Mouse (Mus musculus) left cerebral cortex, postnatal 36 days (tissue): ENCODE data around the gene Iba57. TPM values are rescaled to one million over a fixed set of nuclear protein-coding genes. Genes with fewer than 3 reads are reported as not detected.
"Not testable (repeated sequence)": the region's sequence is repeated elsewhere in the genome, so short reads cannot be mapped to it uniquely, and the experiment has no call there.

Source experiments
- DNase-seq, 2 experiments: peaks; one replicate each; pipeline ENCODE4 v3.0.0; 2021 to 2022; ENCODE audit warnings: low spot score in 2 of 2, mixed read lengths in 1 of 2
- intact Hi-C: fragments of 180-260 bp; cut with DNase I; formaldehyde crosslinking; loops from one replicate; pipeline ENCODE4 v1.15.1; 2025
- total RNA-seq, 2 experiments: library from RNA; stranded (reverse); gene quantifications; 2 replicates each; pipeline ENCODE4 v1.2.3; 2021

The Iba57 gene
- total RNA-seq: 1 to 10 TPM; 6.8 to 7.8 TPM

DNA sequence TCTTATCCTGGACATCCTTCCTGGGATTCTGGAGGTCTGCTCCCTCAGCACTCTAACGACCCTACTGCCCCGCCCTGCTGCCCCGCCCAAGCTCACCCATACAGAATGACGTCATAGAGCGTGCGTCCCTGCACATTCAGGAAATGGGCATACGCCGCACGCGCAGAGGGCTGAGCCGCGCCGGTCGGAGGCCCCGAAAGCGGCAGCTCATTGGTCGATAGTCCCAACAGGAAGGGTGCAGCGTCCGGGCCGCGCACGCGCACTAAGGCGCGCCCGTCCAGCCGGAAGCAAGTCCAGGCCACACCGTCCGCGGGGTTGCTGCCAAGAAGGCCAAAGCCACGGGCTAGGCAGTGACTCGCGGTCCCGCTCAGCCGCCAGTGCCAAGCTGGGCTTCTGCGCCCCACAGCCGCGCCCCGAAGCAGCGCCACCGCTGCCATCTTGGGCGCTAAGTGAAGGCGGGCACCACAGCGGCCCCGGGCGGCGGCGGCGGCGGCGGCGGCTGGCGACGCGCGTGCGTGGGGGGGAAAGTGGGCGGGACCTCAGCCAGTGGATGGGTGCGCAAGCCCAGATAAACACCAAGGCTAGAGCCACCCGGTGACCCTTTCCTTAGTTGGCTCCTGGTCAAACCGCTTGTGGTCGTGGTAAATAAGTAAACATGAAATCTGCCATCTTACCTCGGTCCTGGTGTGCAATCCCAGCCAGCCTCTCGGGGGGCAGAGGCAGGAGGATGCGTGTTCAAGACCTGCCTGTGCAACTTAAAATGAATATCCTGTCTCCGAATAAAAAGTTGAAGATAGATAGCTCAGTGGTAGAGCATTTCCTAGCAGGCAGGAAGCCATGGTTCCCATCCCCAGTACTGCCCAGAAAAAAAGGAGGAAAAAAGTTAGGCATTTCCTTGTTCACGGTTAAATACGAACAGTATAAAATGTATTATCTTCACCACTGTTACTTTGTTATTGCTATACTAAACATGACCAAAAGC lies at the start of gene Iba57:
Gene Iba57 (minus strand): TSS at position 485 of the 982 bp plus-strand sequence.
- DNase-seq: peak; percentile 99 to 100
- intact Hi-C loops: no loop called here

DNA sequence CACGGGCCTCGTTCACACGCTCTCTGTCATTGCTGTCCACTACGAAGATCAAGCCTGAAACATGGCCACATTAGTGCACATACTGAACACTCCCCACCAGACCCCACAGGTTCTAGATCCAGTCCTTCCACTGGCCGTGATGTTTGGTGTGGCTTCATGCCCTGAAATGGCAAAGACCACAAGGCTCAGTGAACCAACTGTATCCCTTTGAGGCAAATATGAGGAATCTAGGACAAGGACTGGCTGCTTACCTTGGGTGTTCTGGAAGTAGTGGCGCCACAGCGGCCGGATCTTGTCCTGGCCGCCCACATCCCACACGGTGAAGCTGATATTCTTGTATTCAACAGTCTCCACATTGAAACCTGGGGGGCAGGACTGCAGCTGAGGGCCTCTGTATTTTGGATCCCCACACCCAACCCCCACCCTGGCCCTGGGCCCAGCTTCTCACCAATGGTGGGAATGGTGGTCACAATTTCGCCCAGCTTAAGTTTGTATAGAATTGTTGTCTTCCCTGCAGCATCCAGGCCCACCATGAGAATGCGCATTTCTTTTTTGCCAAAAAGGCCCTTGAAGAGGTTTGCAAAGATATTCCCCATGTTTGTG lies 49.5 kb upstream of the Iba57 start:
- no peak for DNase-seq
- intact Hi-C loops: no loop called here

DNA sequence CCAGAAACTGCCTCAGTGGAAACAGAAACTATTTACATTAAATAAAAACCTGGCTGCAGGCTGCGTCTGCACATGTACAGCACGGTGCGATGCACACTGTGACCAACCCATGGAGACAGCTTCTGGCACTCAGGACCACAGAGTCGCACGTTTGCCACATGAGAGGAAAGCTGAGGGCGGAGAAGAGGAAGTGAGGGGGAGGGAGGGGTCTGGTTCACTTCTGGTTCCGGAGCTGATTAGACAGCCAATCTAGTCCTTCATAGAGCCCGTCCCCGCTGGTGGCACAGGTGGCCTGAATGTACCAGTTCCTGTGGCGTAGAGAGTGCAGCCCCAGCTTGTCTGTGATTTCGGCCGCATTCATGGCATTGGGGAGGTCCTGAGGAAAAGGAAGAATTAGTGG lies 48.8 kb upstream of the Iba57 start:
- DNase-seq, intact Hi-C loops: not testable (repeated sequence)

DNA sequence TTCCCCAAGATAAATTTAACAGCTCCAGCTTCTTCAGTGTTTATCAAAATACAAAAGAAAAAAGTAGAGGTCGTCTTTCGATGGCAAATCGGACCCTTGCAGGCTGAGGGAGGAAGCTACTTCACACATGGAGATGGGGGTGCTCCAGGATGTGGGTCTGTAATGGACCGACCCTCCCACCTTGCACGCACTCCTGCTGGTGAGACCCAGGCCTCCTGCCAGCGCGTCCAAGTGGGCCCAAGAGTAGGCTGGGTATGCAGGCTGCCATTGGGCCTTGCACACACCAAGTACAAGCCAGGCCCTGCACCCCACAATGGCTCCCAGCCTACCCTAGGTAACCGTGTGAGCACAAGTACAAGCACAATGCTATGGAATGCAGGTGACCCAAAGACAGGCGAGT lies 48.0 kb upstream of the Iba57 start:
- DNase-seq, intact Hi-C loops: not testable (repeated sequence)

DNA sequence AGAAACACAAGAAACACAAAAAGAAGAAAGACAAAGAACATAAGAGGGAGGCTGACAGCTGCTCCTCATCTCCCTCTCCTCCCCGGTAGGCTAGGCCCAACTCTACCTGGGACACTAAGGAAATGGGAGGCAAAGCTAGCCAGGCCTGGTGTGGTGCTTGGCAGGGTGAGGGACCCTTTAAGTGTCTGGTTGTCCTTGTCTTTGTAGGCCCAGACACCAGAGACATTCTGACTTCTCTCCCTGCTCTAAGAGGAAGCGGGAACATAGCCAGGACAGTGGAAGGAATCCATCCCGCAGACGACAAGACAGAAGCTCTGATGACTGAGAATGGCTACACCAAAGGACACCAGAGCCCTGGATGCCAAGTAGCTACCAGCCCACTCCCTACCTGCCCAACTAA lies 46.5 kb upstream of the Iba57 start:
- intact Hi-C loops: no loop called here

DNA sequence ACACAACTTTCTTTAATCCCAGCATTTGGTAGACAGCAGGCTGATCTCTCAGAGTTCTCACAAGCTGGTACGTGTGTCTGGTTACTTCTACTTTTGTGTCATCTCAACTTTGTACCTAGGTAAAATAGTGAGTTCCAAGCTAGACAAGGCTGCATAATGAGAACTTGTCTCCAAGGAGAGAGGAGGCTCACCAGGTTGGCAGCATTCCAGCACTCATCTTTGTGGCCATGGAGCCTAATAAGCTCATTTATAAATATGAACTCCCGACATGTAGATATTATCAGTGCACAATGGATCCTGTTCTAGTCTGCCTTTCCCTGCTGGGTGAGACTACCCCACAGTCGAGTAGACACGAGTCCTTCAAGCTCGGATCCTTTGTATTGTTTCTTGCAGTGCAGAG lies 46.0 kb upstream of the Iba57 start:
- no peak for DNase-seq
- intact Hi-C loops: loop anchor here (2.0 kb wide), 1 partner anchor 17 kb away; no protein-coding TSS in a partner anchor

More for the DNA sequence above, 46.5 kb upstream of the Iba57 start:
- DNase-seq: no peak

DNA sequence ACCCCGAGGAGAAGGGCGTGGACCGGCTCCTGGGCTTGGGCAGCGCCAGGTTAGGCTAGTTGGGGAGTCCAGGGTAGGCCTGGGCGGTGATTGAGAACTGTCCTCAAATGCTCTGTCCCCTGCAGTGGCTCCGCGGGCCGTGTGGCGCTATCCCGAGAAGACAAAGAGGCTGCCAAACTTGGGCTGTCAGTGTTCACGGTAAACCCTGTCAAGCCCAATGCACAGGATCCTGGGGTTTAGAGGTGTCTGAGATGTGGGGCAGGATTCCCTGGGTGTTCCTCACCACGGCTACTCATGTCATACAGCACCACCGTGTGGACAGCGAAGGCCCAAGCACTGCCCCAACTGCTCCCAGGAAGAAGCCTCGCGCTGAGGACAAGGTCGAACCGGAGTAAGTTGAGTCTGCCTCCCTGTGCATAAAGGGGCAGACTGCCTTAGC lies 45.5 kb upstream of the Iba57 start:
- intact Hi-C loops: loop anchor here (2.0 kb wide), 1 partner anchor 18 kb away; no protein-coding TSS in a partner anchor
- DNase-seq: peak in 1 of 2 experiments; percentile 65

DNA sequence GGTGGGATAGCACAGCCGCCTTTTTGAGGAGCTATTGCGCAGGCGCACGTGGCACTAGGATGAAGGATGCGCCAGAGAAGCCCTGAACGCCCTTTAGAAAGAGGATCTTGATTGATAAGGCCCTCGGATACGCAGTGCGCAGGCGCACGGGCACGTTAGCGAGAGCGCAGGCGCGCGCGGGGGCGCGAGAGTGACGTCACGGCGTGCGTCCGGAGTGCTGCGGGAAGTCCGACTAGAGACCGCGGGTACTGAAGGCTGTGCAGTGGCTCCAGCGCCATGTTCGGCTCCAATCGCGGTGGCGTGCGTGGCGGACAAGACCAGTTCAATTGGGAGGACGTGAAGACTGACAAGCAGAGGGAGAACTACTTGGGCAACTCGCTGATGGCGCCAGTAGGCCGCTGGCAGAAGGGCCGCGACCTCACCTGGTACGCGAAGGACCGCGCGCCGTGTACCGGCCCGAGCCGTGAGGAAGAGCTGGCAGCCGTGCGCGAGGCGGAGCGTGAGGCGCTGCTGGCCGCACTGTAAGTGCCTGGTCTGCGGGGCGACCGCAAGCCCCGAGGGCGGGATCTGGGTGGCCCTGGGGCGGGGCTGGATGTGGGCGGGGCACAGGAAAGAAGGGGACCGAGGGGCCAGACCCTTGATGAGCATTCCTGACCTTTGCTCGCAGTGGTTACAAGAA lies 44.8 kb upstream of the Iba57 start, which contains the start of gene 2310033P09Rik:
Gene 2310033P09Rik (plus strand): TSS at position 169 of the 679 bp plus-strand sequence.
- DNase-seq: peak; percentile 95 to 97
- intact Hi-C loops: loop anchor here (2.0 kb wide), 1 partner anchor 19 kb away; no protein-coding TSS in a partner anchor

DNA sequence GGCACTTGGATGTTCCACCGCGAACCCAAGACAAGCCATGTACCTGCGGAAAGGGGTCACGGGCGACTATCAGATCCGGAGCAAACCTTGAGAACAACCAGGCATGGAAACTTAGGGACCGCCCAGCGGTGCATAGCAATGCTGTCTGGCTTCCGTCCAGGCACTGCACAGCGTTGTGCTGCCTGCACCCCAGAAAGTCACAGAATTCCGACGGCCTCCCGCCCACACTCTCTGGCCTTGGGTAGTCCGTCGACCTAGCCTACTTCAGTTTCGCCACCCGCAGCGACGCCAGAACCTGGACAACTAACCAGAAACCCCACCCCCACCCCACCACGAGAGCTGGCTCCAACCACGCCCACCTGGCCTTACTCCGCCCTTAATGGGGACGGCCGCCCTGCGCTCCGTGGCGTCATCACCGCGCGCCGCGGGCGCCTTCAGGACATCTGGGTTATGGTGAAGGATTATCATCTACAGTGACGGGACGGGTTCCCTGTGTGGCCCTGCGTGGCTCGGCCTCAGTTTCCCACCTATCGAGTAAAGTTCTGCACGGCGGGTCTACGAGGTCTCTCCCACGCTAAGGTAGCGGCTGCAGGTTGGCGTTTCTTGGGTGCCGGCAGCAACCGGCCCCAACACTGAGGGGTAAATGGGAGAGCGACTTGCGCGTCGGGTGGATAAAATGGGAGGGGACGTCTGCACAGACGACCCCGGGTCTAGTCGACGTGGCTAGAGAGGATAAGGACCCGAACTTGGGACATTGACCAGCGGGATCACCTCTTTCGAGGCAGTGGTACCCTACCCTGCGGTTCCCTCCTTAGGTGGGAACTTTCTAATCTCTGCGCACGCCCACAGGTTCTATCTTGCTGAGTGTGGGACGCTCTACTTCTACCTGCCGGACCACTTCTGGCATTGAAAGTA lies 38.8 kb upstream of the Iba57 start, which contains the start of gene Mrpl55:
Gene Mrpl55 (plus strand): TSS at position 406 of the 915 bp plus-strand sequence.
- intact Hi-C loops: no loop called here
- peak; percentile 92 for DNase-seq

DNA sequence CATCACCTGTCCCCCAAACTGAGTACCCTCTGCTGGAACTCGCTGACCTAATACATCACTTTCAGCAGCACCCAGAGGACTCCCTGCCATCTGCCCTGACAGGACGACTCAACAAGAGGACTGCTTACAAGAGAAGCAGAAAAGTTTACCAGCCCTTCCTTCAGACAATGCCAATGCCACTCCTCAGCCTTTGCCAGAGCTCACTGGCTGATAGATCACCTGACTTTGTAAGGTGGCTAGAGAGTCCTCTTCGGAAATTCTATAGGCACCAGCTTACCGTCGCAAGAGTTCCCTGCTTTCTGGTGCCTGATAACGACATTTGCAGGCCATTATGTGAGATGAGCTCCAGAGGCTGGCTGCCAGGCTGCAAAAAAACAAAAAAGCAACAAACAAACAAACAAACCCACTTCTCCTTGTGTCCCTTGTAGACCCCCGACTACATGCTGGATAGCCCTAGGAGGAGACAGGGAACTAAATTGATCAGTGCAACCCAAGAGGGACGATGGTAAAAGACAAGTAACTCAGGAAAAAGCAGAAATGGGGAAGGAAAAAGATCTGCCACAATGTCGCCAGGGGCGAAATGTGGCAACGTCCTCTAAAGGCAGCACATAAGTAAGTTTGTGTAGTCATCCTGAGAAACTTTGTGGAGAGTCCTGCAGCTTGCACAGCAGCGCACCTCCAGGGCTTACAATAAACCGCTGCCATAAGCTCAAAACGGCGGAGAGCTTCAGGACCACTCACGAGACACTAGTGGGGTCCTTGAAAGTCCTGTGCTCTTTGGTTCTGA lies 37.9 kb upstream of the Iba57 start:
- intact Hi-C loops: no loop called here
- no peak for DNase-seq

DNA sequence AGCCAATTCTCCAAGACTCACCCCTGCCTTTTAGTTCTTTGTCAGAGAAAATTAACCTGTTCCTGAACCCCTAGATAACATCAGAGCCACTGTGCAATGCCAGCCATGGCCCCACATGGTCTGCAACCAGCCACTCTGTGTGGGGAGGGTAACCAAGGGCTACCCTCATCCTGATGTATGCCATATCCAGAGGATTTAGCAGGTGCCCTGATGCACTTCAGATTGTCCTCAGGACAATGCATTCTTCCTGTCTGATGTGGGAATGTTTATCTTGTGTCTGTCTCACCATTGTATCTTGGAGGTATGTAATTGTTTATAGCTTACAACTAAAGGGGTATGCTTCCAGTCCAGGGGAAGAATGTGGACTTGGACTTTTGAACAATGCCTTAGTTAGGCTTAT lies 32.7 kb upstream of the Iba57 start:
- intact Hi-C loops: no loop called here
- no peak for DNase-seq

DNA sequence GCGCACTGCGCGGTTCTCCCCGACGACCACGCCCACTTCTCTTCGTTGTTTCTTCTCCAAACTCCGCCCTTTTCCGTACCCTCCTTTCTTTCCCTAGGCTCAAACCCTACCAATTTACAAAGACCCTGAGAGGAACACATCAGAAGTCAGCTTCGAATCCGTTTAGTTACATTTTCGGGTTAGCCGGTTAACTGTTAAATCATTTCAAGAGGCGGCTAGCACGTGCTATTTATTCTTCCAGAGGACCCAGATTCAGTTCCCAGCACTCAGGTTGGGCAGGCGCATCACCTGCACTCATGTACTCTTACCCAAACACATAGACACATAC lies 28.5 kb upstream of the Iba57 start, which contains the start of gene Guk1:
Gene Guk1 (minus strand): TSS at position 154 of the 328 bp plus-strand sequence.
- intact Hi-C loops: loop anchor here (5.0 kb wide), 1 partner anchor 210 kb away; no protein-coding TSS in a partner anchor
- DNase-seq: no peak

DNA sequence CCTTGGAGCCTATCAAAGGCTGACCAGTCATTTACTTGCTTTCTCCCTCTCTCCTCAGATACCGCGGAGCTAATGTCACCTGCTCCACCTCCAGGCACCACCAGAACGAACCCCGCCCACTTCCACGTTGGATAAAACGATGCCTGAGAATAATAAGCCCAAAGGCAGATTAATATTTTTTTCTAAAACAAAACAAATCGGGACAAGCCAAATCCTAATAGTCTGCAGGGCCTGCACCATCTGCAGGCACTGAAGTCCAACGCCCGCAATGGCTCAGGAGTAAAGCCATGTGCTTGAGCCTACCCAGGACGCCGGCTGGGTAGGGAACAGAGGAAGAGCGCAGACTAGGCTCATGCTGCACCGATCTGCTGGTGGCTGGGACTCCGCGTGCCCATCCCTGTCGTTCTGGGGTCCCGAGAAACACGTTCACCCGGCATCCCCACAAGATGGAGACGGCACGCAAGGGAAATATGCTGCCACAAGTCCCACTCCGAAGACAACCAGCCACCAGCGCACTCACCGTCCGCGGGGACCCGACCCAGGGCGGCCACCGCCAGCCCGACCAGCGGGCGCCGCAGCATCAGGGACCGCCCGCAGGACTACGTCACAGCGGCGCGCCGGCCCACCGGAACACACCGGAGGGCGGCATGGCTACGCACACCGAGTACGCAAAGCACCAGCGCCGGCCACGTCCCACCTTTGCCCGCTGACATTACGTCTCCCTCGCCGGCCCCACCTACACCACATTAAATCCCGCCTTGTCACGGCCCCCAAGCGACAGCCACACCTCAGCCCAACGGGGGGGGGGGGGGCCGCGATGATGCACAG lies 27.9 kb upstream of the Iba57 start:
- DNase-seq: peak; percentile 92 to 95
- intact Hi-C loops: loop anchor here (5.0 kb wide), 1 partner anchor 209 kb away; no protein-coding TSS in a partner anchor

DNA sequence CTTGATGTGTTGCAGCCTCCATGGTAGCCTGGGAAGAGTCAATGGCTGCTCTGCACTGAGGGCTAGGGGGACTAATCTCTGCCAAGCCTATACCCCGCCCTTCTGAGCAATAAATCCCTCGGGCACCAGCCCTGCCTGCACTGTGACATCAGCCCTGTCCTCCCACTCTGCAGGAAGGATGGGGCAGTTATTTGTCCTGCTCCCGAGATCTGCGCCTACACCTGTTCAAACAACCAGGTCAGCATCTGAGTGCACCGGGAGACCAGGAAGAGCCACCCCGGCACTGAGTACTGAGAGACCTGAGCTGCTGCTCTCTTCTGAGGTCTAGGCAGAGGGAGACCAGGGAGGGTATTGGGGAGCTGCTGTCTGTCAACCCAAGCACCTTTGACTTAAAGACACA lies 24.2 kb upstream of the Iba57 start:
- no peak for DNase-seq
- intact Hi-C loops: no loop called here

DNA sequence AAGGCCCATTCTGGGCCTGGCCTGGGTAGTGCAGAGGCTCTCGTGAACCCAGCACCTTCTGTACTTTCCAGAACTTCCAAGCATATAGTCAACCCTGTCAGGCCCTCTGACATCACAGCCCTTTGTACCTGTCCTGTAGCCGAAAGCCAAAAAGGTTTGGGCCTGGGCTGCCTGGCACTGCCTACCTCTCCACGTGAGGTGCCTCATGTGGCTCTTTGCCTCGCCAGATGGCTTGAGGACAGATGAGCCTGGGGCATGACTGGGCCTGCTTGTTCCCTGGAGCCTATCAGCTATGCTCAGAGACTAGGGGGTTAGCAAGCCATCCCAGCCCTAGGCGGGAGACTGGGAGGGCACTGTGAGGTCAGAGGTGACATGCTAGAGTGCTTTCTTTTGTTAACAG lies 22.0 kb upstream of the Iba57 start:
- no peak for DNase-seq
- intact Hi-C loops: no loop called here

DNA sequence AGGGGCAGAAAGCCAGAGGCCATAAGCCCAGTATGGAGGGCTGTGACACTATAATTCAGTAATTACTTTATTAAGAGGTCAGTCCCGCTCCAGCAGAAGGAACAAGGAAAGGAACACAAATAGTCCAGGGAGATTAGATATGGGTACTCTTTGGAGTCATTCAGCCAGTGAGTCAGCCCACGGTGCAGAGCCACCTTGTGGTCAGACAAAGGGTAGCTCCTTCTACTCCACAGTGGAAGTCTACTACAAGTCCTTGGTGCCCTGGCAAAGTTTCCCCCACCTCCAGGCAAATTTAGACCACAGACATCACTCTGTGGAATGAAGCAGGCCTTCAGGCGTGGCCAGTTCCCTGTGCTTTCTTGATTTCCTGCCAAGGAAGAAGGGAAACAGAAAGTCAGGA lies 20.3 kb upstream of the Iba57 start:
- intact Hi-C loops: loop anchor here (5.0 kb wide), 1 partner anchor 87 kb away; no protein-coding TSS in a partner anchor
- peak in 1 of 2 experiments; percentile 52 for DNase-seq

DNA sequence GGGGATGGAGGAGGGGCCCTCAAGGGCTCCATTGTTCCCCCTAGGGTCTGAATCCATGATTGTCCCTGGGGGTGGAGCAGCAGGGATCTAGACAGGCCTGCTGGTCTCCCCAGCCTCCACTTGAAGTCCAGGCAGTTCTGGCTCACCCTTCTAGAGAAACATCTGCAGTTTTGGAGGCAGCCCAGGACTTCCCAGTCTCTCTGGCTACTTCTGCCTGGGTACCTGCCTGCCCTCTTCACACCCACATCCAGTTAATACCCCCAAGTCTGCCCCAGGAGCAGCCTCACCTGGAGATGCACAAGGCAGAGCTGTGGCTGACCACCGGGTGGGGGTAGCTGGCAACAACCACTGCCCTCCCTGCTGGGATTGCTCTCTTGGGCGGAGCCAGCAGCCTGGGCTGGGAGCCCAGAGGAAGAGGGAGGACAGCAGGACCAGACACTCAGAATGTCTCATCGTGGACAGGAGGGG lies 19.4 kb upstream of the Iba57 start, which contains the start of gene Gjc2:
Gene Gjc2 (minus strand): TSS at position 350 of the 468 bp plus-strand sequence.
- intact Hi-C loops: loop anchor here (5.0 kb wide), 1 partner anchor 86 kb away; no protein-coding TSS in a partner anchor
- peak in 1 of 2 experiments; percentile 43 for DNase-seq
